Mouse (Mus musculus) spleen, postnatal 14 days (tissue): ENCODE measurements around the gene Lrig1.

Experiments used
- DNase-seq, 2 experiments: peaks; one replicate each; pipeline ENCODE4 v3.0.0; 2021 to 2022; ENCODE audit warnings: low spot score in 2 of 2

The Lrig1 gene

GRCm38 (mm10) chr6:94700067-94700491 is at the start of gene Lrig1:
Gene Lrig1, minus strand, starts transcription at chr6:94700158.
- peak; percentile 86 to 89 for DNase-seq

DNA sequence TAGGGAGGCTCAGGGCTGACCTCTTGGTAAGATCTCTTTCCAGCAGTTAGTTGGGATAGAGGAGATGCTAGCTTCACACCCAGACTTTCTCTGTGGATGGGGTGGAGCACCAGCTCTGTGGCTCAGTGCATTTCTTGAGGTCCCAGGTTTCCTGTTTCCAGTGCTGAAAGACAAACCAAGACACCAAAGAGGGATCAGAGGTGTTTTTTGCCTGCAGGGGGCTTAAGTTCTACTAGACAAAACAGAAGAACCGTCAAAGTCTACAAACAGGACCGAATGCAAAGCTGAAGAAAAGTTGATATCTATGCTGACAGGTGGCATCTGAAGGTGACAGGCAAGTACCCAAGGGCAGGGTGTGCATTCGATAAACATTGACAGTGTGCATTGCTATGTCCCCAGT is 49.7 kb upstream of the Lrig1 start:
- no peak for DNase-seq

GRCm38 (mm10) chr6:94748361-94748760 is 48.4 kb upstream of the Lrig1 start:
- DNase-seq, result no peak

DNA sequence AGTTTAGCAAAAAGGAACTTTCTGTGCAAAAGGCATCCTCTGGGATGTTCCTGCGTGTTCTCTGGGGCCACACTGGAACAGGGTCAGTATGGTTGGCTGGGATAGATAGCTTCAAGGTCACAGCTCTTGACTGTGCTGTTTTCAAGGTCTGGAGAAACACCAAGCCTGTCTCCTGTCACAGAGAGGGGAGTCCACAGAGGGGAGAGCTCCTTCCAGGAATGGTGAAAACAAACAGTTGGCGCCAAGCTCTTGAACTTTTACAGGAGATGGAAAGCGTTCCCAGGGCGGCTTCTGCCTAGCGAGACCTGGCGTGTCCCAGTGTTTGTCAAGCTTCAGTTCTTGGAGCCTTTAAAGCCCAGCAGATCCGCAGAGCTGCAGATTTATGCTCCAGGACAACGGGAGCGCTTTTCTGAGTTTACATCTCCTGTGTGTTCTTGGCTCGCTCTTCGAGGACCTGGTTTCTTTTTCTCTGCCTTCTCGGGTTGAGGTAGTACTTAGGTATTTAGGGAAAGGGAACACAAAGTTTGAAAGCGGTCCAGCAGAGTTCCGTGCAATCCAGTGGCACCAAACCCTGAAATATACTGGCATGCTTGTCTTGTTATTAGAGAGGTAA is 40.3 kb upstream of the Lrig1 start:
- DNase-seq, result no peak

DNA sequence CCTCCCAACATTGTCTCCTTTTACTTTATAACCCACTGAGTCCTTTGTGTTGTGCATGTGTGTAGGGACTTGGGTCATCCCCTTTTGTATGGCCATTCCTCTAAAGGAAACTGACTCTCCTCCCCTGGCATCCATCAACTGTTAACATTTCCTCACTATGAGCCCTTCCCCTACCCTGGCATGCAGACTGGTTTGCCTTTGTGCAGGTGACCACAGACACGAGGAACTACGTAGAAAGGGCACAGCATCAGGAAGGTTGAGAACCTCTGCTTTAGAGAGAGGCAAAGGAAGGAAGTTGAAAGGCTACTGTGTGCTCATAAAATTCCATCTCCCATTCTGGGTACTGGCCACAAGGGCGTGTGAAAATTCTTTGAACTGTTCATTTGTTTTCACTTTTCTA is 38.7 kb upstream of the Lrig1 start:
- DNase-seq, result no peak

- DNase-seq, result no peak
These were observed 33.9 kb upstream of the Lrig1 start for GRCm38 (mm10) chr6:94733878-94734277.

GRCm38 (mm10) chr6:94729847-94730246 is 29.9 kb upstream of the Lrig1 start:
- DNase-seq, result no peak

DNA sequence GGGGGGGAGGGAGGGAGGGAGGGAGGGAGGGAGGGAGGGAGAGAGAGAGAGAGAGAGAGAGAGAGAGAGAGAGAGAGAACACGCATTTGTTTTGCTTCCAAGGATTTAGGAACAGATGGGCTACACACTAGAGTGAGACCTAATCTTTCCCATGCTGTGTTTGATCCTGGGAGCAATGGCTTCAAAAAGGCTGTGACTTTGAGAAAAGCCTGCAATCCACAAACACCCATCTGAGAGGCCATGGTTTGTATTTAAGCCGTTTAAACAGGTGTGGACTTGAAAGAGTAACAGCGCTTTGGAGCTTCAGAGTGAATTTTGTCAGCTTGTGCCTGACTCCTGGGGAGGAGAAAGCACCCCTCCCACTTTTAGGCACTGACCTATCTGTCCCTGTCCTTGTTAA is 29.2 kb upstream of the Lrig1 start:
- no peak for DNase-seq

DNA sequence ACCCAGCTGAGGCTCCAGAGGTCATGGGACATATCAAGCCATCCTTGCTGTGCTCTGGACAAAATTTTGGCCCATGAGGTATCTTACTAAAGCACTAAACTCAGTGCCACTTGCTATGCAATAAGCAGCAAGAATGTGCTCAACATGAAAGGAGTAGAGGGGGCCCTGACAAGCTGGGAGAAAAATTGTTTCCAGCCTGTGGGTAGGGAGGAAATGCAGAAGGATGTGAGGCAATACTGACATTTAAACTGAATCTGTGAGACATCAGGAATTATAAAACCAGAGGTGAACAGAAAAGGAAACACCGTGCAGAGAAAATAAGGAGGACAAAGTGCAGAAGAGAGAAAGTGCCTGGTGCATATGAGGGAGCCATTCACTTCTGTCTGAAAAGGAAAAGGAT is 24.7 kb upstream of the Lrig1 start:
- DNase-seq, result no peak

GRCm38 (mm10) chr6:94718607-94719346 is 18.8 kb upstream of the Lrig1 start:
- DNase-seq, result no peak

DNA sequence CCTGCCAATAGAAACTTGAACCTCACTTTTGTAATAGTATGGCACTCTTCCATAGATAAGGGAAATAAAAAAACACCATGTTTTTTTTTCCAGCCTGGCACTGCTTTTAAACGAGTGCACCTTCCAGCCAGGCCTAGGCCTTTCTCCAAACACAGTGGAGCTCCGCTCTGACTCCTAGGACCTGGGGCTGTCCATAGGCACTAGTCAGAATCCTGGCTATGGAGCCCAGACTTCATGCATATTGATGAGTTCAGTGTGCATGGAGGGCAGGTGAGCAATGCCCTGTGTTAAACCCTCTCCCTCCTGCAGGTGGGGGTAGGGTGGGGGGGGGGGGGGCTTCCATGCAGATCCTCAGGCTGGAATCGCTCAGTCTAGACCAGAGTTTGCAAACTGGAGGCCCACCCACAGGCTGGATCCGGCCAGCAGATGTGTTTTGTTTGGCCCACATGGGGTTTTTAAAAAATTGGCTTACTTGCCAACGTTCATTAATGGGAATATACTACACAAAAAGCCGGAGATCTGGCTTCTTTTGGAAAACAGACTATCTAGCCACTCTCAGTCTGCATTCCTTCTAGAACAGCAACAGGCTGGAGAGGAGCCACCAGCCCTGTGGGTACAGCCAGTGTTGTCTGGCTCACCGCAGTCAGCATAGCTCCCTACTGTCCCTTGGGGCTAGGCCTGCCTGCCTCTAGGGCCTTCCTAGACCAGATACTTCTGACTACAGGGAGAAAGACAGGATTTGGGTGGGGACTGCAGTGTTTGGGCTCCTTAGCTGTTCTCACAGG is 17.9 kb upstream of the Lrig1 start:
- no peak for DNase-seq

DNA sequence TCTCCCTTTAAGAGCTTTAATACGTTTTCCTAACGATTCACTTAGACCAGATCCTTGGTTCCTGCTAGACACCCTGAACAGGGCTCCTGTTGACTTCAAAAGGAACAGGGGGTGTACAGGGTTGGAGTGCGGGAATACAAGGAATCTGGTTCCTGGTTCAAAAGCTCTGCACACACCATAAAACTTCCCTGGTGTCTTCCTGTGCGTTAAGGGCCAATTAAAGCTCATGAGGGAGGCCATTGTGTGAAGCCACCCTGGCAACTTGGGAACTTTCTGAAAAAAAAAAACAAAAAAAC is 15.6 kb upstream of the Lrig1 start:
- no peak for DNase-seq

DNA sequence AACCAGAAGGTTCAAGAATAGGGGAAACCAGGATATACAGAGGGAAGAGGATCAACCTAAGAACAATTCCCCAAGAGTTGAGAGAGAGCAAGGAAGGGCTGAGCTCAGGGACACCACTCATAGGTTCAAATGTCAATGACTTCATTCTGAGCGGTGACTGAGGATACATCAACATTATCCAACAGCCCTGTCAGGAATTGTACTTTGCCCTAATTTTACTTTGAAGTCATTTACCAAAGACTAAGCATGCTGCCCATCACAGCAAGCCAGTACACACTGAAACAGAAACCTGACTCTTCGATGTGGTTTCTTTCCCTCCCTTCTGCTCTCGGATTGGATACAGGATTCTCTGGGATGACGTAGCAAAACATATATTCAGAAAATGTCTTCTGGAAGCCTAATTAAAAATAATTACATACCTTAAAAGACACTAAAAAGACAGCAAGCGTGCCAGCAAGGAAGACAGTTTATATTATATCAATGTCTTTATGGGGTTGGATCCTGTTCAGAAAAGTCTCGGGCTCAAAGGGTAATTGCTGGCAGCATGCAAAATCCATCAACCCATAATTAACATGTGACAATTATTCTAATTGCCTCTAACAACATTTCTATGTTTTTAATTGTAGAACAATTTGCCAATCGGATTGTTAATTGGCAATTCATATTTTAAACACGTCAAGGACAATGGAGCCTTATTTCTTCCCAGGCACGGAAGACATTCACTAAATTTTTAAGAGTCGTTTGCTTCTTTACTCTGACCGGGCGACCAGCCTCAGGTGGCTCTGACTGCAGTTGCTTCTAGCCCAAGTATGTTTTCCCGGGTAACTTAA is 15.1 kb upstream of the Lrig1 start:
- no peak for DNase-seq

- no peak for DNase-seq
These were observed 9.9 kb upstream of the Lrig1 start for GRCm38 (mm10) chr6:94709832-94710231.

DNA sequence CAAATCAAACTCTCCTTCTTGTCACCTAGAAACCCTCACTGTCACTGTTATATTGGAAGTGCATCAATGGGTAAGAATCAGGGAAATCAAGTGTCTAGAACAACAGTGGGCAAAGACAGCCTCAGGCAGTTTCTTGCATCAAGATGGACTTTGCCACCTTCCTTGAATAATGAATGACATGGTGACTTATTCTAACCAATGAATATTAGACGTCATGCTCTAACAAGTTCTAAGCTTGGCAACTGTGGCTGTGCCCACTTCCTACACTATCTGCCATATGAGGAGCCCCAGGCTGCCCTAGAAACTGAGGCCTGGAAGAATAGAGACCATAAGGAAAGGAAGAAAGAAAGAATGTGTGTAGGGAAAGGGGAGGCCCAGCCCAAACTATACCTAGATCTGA is 9.2 kb upstream of the Lrig1 start:
- no peak for DNase-seq

GRCm38 (mm10) chr6:94707254-94707653 is 7.3 kb upstream of the Lrig1 start:
- no peak for DNase-seq

DNA sequence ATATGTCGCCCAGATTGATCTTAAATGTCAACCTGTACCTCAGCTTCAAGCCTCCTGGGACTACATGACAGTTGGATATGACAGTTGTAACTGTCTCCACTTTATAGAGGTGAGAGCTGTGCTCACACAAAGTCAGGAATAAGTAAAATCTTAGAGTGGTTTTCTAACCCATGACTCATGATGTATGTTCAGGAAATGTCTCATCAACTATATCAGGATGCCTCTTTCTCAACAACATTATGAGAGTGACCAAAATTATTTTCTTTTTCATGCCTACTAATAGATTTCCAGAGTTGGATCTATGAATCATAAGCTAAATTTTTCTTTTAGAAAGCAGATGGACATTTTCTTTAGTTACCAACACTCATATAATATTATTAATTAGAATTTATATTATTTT is 6.0 kb upstream of the Lrig1 start:
- no peak for DNase-seq

DNA sequence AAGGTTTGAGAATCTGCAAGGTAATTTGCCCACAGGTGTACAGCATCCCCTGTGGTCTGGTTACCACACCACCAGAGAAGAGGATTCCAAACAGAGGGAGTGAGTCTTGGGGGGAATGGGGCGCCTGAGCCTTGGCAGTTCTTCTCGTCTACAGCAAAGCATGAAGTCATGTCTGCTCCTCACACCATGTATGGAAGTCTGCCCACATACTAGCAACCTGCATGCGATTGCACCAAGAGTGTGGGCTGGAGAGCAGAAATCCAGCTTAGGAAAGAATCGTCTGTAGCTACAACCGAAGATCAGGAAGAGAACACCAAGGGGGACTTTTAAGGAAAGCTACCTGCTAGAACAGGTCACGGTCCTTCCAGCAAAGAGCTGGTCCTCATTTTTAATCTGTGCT is 3.0 kb upstream of the Lrig1 start:
- no peak for DNase-seq

DNA sequence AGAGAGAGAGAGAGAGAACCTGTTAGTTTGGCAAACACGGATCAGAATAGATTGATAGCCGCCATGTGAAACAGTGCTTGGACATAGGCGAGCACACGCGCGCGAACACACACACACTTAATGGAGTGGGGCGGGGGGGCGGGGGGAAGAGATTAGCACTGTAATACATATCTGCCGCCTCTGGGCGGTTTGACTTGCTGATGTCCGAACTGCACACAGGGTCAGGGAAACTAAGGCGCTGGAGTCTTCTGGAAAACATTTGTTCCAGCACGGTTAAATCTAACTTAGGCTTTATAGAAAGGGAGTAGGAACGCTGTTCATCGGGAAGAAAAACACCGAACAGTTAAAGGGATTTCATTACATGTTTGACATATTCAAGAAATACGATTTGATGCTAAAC is 1.1 kb upstream of the Lrig1 start:
- DNase-seq, result no peak

GRCm38 (mm10) chr6:94700612-94701011 is 654 bp upstream of the Lrig1 start:
- peak; percentile 11 to 18 for DNase-seq

GRCm38 (mm10) chr6:94699173-94699987 is 578 bp downstream of the Lrig1 start:
- DNase-seq, result peak; percentile 14 to 19
